Mouse (Mus musculus): Measurements from ENCODE around the gene 4930432M17Rik.

Gene 4930432M17Rik

DNA sequence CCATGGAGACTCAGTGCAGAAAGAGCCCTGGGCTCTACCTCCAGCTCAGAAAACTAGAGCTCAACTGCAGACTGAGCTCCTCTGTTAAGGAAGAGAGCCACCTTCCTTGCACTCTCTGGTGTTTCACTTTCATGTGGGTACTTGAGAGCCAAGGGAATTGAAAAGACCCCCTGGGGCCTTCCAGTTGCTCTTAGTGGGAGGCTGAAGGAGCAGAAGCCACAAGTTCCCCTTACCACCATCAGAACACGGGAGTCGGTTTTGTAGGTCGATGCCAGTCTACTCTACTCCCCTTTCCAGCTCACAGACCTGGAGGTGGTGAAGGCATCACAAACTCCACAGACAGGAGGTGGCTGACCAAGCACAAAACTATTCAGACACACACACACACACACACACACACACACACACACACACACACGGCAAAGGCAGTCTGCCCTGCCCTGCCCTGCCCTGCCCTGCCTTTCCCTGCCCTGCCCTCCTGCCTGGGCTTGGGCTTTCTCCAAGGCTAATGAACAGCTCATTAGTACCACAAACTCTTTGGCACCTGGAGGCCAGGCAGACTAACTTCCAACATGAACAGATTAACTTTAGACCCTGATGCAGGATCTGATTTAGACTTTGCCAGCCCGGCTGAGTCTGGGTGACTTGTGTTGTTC is 1.7 kb downstream of the 4930432M17Rik start:
- no peak for DNase-seq (ENCODE audit: low spot score in 2 of 2)

DNA sequence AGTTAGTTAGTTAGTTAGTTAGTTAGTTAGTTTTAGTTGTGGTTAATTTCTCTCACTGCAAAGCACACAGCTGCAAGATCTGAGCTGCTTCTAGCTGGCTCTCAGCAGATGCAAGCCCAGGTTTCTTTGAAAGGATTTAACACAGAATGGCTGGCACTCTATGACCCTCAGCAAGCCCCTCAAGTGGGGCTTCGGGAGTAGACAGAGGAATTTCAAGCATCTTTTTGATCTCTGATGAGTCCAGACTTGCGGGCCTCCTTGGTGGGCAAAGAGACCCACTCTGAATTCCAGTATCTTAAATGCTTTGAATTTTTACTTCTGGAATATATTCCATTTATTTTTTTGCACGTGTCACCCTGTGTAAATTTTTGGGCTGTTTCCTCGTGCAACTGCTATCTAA is 8.4 kb downstream of the 4930432M17Rik start:
- DNase-seq (ENCODE audit: low spot score in 2 of 2): no peak

DNA sequence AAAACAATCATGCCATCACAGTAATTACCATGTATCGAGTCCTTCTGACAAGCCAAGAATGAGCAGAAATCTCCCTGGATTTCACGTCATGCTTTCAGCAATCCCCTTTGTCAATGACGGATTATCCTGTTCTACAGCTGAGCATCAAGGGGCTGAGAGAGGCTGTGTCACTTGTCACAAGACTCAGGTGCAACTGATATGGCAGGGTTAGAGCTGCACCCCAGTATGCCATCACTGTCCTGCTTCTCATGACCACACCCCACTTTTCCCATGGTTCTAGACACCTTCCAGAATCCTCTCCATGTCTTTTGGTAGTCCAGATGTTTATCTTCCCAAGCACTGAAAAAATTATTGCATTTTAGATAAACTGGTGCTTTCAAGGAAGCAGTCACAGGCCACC is 8.9 kb downstream of the 4930432M17Rik start:
- DNase-seq (ENCODE audit: low spot score in 2 of 2): no peak

DNA sequence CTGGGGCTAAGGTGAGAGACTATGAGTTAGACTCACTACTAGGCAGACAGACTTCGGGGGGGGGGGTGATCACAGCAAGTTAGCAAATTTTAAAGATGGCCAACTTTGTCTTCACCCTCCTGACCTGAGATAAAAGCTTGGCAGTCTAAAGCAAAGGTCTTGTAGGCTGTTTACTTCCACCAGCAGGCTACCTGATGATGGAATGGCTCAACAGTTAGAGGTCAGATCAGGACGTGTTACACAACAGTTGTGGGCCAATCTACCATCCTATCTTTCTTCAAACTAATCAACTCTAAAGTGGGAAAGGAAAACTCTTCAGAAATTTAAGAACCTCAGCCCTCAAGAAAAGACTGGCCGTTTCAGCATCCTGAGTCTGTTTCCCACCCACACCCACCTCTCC is 9.6 kb downstream of the 4930432M17Rik start:
- no peak for DNase-seq (ENCODE audit: low spot score in 2 of 2)

DNA sequence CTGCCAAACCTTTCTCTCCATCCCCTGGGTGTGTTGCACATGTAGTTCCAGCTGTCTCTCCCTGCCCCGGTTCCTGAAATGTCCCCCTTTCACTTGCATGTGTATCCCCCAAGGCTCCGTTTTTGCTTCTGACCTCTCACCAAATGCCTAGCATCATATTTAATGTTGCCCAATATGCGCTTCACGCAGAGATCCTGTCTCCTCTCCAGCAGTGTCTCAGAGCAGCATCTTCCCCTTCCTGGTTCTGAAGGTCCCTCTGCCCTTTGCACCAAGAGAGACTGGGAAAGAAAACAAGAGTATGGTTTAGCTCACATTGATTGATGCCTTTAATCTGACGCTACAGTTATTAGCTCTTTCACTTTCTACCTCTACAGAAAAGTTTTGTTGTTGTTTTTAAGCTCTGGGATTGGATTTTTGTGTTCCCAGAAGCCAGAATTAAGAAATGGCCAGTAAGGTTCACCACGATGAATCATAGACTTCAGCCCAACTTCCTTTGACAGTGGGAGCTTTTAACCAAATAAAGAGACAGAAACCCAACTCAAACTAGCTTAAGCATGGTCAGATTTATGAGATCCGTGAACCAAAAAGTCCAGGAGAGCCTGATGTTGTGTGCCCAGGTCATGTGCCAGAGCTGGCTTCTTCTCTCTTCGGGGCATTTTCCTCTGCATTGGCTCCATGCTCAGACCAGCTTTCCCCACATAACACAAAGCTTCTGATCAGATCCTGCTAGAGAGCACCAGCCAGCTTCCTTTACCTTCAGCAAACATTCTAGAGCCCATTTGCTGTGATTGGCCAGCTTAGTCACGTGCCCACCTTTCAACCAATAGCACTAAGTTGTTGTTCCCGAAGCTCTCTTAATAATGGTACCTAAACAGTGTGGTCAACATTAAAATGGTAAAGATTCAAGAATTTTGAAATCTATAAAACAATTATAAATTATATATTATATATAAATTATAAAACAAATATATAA is 12.2 kb downstream of the 4930432M17Rik start:
- DNase-seq (ENCODE audit: low spot score in 2 of 2): no peak

DNA sequence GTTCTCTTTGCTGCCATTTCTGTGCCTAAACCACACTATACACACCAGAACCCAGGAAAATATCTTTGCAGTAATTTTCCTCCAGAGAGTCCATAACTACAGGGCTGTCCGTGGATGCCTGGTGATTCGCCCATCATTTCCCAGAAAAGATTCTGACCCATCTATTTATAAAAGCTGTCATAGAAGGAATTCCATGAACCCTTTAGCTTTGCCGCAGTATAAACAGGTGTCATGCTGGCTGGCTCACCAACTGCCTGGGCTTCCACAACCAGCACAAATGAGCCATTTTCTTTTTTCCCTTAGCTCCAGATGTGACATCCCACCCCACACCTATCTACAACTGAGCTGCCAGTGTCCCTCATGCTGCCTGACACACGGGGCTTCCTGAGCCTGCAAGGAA is 14.0 kb downstream of the 4930432M17Rik start:
- DNase-seq (ENCODE audit: low spot score in 2 of 2): no peak

DNA sequence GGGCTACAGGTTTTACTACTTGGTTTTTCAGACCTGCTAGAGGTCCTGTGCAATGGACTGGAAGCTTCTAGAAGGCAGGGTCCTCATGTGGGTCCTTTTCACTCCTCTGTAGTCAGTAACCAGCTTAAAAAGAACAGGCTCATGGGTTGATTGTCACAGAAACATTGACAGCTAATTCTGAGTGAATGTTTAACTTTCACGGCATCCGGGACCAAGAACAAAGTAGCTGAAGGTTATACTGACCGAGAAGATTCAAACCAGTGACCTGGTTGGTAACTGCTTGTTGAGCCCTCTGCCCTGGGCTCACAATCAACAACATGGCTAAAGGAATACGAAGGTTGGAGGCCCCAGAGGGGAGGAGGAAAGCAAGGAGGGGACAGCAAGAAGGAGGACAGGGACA is 14.4 kb downstream of the 4930432M17Rik start:
- no peak for DNase-seq (ENCODE audit: low spot score in 2 of 2)

DNA sequence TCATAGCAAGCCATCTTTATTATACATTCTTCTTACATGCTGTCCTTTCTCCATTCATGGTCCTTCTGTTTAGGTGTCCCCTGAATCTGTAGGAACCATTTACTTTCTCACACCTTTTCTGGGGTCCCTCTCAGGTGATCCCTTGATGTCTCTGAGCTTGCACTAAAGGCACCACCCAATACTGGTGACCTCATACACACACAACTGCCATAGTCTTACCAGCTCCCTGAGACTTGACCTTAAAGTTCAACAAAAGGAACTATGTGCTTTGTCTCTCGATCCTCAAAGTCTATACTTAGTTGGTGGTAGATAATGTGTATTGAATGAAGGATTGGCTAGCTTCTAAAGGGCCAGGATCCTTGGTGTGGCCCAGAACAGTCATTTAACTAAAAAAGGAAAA is 15.4 kb downstream of the 4930432M17Rik start:
- DNase-seq (ENCODE audit: low spot score in 2 of 2): no peak

DNA sequence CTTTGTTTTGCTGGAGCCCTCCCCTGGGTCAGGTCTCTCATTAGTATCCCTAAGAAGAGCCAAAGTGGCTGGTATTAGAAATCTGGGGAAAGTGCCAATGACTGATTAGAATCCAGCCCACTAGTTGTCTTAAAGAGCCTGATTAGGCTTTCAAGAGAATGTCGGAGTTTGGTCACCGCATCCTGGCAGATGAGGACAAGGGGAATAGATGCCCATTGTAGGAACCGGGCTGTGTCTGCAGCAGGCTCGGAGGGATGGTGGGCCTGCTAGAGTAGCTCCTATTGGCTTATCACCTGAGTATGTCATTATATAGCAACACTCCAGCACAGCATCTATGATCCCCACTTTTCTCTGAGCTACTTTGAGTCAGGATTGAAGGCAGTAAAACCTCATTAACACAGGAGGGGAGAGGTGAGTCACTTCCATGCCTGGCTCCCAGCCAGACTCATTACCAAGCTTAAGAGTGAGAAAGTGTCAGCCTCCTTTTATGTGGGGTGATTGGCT is 15.9 kb downstream of the 4930432M17Rik start:
- no peak for DNase-seq (ENCODE audit: low spot score in 2 of 2)

DNA sequence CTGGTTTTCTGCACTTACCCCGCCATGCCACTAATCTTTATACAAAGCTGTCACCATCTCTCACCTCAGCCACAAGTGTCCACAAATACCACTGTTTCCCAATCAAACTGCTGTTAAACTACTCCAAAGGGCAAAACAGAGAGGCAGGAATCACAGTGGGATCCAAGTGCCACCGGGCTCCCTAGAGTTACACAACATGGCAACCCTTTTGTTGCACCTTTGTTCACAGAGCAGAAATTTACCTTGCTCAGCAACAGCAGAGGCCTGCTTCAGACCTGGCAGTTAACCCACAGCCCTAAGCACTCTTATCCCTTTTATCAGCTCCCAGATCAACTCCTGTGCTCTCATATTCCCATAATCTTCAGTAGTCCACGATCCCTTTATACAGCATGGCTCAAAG is 17.2 kb downstream of the 4930432M17Rik start:
- DNase-seq (ENCODE audit: low spot score in 2 of 2): no peak

DNA sequence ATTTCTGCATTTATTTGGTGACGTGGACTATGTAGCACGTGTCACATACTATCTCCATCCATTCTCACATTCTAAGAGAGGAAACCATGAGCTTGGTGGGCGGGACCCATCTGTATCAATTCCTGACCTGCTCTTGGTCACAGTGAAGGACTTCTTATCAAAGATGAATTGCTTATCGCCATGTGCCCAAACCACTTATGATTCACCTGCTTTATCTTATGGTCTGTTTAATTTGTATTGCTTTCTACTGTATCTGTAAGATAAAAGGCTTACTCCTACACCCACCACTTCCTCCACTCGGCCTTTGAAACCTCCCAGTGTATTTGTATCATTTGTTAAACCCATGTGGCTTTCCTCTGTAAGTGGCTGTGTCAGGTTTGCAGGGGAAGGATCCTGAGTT is 18.5 kb downstream of the 4930432M17Rik start:
- no peak for DNase-seq (ENCODE audit: low spot score in 2 of 2)

DNA sequence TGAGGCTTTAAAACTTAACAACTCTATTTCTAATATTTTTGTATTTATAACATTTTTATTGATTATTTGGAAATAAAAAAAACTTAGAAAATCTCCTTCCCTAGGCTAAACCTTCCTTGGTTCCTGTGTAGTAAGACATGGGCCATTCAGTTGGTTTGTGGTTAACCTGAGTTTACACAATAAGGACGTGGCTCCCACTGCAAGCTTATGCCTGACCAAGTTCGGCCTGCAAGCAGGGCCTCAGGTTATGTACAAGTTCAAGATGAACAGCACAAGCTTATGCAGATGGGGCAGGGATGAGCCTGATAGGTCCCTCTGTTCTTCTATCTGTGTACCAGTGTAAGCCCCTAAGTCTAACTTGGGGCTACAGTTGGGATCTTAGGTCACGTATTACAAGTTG is 19.1 kb downstream of the 4930432M17Rik start:
- no peak for DNase-seq (ENCODE audit: low spot score in 2 of 2)

DNA sequence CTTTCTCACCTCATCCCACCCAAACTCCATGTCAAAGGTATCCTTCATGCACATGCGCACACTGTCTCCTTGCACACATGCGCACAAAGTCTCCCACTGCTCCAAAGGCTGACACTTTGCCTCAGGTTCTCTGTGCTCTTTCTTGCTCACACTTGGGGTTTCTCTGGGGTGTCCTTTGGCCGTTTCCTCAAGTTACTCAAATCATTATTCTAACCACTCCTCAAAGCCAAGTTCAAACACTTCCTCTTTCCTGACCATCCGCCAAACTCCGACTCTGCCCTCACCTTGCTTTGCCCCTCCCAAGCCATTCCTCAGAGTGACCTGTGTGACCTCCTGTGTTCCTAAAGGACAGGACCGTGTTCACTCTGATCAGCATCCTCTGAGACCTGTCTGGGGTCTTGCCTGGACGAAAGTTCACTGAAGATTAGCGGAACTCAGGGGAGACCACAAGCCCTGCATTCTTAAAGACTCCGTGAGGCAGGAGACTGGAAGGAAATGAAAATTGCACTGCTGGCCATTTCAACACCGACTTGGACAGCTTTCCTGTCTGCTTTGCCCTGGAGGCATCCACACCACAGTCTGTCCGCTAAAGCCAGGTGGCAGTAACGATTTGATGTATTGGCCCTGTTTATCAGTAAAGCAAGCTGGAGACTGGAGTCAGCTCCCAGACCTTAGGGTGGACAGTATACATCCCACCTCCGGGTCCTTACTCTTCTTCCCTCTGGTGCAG is 22.6 kb downstream of the 4930432M17Rik start:
- no peak for DNase-seq (ENCODE audit: low spot score in 2 of 2)

DNA sequence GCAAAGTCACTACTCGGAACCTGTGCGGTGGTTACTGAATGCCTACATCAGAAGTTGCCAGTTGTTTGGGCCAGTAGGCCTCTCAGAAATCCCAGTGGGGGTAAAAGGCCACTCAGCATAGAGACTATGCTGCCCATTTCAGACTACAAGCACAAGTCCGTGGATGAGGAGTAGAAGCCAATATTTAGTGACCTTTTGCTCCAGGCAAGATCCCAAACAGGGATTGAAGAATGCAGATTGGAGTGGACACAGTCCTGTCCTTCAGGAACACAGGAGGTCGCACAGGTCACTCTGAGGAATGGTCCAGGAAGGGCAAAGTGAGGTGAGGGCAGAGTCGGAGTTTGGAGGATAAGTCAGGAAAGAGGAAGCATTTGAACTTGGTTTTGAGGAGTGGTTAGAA is 23.2 kb downstream of the 4930432M17Rik start:
- DNase-seq (ENCODE audit: low spot score in 2 of 2): no peak

DNA sequence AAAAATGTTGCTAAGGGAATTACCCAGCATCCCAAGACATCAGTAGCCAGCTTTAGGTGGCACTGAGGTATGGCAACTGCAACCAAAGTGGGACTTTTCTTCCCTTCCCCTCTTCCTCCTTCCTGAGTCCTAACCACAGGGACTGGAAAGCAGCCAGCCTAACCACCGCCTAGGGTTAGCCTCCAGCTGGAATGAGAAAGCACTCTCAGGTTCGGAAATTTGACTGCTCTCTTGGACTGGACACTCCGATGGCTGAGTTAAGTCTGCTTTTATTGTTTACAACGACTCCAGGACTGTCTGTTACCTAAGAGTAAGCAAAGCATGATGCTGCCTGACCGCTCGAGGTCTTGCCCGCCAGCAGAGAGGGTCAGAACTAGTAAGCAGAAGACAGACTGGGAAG is 26.6 kb downstream of the 4930432M17Rik start:
- no peak for DNase-seq (ENCODE audit: low spot score in 2 of 2)

DNA sequence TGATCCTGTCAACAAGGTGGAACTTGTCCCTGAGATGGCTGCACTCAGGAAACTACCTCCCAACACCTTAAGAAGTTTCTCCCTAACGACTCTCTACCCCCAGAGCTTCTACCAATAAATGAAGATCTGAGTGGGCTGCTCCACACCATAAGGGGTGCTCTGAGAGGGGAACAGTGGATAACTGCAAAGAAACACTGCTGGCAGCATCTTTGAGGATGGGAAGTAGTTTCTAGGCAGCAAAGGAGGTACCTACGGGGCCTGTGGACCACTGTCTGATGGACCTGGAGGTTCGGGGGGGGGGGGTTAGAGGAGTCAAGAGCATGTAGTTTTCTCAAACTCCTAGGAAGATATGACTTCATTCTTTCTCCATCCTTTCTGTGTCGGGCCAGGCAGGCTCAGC is 28.8 kb downstream of the 4930432M17Rik start:
- DNase-seq (ENCODE audit: low spot score in 2 of 2): no peak

DNA sequence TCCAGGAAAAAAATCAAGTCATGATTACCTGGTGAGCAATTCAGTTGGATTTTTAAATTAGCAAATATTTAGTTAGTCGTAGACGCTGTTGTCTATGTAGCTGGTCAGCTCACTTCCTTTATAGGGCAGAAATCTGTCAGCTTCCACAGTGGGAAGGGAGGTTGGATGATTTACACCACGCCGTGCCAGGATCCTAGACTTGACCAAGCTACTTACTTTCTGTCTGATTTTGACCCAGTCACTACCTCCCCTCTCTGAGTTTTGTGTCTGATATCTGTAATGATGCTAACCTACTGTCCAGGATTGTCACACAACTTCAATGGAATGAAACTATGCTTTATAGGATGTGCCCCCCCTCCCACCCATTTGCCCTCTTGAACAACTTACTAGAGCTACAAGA is 29.3 kb downstream of the 4930432M17Rik start:
- no peak for DNase-seq (ENCODE audit: low spot score in 2 of 2)

DNA sequence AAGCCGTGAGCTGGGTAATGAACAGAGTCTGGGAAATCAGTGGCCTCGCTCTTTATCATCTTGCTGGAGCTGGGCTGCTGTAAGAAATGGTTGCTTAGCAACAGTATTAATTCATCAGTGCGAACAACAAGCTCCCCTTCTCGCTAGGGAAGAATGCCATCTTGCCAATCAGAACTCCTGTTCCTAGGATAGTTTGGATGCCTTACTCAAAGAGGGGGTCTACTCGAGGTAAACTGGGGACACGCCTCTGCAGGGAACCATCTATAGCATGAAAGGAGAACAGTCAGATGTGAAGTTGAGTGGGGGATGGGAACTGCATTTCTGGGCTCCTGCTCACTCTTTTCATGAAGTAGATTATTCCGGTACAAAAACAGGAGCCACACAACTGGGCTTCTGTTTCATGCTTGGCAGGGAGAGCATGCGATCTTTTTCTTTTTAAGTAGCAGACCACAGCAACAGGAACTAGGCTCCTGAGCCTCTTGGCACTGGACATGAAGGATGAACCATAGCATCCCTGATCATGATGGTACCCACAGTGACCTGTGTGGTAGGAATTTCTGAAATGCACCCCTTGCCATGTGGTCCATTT is 29.9 kb downstream of the 4930432M17Rik start:
- DNase-seq (ENCODE audit: low spot score in 2 of 2): peak in 1 of 2 experiments; percentile 31

DNA sequence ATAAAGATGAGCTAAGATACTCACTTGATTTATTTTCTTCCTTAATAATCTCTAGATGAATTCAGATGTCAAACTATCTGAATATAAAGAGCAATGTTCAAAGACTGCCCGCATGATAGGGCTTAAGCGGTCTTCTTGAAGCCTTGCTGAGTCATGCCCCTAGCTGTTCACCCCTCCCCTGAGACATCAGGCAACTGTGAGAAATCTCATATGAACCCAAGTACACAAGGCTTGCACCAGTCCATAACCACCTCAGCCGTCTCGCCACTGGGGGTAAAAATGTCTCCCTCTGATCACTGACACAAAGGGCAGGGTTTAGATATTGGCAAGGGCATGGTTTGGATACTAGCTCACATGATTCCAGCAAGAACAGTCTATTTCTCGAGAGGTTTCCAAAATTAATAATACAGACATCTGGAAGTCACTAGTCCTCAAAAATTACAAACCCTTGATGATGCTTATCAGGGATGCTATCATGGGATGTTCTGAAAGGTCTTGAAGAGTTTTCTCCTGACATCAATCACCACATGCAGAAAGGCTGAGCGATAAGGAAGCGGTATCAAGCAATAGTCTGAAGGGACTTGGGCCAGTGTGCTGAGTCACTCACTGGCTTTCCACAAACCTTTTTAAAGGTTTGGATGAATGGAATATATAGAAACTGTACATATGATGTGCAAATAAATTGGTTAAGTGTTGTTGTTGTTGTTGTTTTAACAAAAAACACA is 32.8 kb downstream of the 4930432M17Rik start:
- no peak for DNase-seq (ENCODE audit: low spot score in 2 of 2)

DNA sequence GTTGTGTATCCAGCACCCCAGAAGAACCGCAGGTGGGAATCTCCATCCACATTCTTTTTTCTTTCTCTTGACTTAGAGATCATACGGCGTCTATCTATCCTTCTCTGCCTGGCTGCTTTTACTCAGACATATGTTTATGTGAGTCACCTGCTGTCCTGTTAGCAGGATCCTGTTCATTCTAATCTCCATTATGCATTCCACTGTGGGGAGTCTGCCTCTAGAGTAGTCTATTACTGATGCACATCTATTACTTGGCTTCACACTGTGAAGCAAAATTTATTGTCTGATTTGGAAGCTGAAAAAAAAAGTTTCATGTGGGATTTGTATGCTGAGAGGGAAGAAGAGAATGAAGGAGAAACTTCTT is 33.3 kb downstream of the 4930432M17Rik start:
- no peak for DNase-seq (ENCODE audit: low spot score in 2 of 2)

DNA sequence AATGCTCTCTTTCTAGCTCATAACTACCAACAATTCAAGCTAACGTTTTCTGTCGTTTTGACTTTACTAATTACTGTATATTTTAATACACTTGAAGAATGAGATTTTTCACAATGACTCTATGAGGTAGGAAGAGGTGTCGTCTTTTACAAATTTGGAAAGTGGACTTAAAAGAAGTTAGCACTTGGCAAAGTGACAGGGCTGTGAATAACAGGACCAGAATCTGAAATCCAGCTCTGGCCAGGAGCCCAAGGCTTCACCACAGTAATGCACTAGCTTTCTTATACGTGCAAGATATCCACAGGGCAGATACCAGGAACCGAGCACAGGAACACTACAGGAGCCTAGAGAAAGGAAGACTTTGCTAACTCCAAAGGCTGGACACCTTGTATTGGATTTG is 35.5 kb downstream of the 4930432M17Rik start:
- no peak for DNase-seq (ENCODE audit: low spot score in 2 of 2)

All from cerebellum, postnatal 4 days (tissue).